Mouse (Mus musculus) lung, embryonic 15.5 days (tissue): ENCODE data around the gene Kcna2. TPM values are rescaled to one million over a fixed set of nuclear protein-coding genes. Genes with fewer than 3 reads are reported as not detected.

ENCODE experiments used
- ATAC-seq: fragments of 200-750 bp; cut with Nextera tagmentation; 2 replicates; pipeline ENCODE4 v1.8.0; 2017; ENCODE audit warnings: moderate number of reproducible peaks, borderline replicate concordance; ENCODE audit not compliant: low FRiP score, low TSS enrichment; ENCODE audit errors: extremely low read depth
- H3K27ac ChIP-seq: fragments of 300-500 bp; sonication (generic); 2 replicates; pipeline ENCODE4 v1.5.1; 2015; ENCODE audit warnings: moderate library complexity, mild to moderate bottlenecking, inconsistent platforms
- H3K27me3 ChIP-seq: fragments of 300-500 bp; sonication (generic); 2 replicates; pipeline ENCODE4 v1.6.1; 2015; ENCODE audit warnings: inconsistent platforms
- H3K36me3 ChIP-seq: fragments of 300-500 bp; sonication (generic); 2 replicates; pipeline ENCODE4 v1.6.1; 2015; ENCODE audit warnings: inconsistent platforms
- H3K4me1 ChIP-seq: fragments of 300-500 bp; sonication (generic); 2 replicates; pipeline ENCODE4 v1.6.1; 2015; ENCODE audit warnings: inconsistent platforms
- H3K4me2 ChIP-seq: fragments of 300-500 bp; sonication (generic); 2 replicates; pipeline ENCODE4 v1.6.1; 2015; ENCODE audit warnings: inconsistent platforms, mild to moderate bottlenecking, moderate library complexity
- H3K4me3 ChIP-seq: fragments of 300-500 bp; sonication (generic); 2 replicates; pipeline ENCODE4 v1.5.1; 2015; ENCODE audit warnings: mild to moderate bottlenecking, inconsistent platforms
- H3K9ac ChIP-seq: fragments of 300-500 bp; sonication (generic); 2 replicates; pipeline ENCODE4 v1.6.1; 2015; ENCODE audit warnings: inconsistent platforms
- H3K9me3 ChIP-seq: fragments of 300-500 bp; sonication (generic); 2 replicates; pipeline ENCODE4 v1.6.1; 2016; ENCODE audit warnings: inconsistent platforms
- WGBS: fragments of 180-500 bp; shearing (Covaris S2); methylation state at CpG from one replicate; pipeline ENCODE4 v1.1.7; 2015; 5-methylcytosine and 5-hydroxymethylcytosine counted together
- polyA plus RNA-seq: library from polyadenylated mRNA; unstranded; fragments of >200 nt; fragmentation: Nextera tagmentation; extraction: Ambion mirVana; gene quantifications from 2 replicates; pipeline ENCODE4 v1.2.1, GENCODE M21; 2015

The Kcna2 gene
- 0.47 and 0.61 TPM in 2 replicates for polyA plus RNA-seq

DNA sequence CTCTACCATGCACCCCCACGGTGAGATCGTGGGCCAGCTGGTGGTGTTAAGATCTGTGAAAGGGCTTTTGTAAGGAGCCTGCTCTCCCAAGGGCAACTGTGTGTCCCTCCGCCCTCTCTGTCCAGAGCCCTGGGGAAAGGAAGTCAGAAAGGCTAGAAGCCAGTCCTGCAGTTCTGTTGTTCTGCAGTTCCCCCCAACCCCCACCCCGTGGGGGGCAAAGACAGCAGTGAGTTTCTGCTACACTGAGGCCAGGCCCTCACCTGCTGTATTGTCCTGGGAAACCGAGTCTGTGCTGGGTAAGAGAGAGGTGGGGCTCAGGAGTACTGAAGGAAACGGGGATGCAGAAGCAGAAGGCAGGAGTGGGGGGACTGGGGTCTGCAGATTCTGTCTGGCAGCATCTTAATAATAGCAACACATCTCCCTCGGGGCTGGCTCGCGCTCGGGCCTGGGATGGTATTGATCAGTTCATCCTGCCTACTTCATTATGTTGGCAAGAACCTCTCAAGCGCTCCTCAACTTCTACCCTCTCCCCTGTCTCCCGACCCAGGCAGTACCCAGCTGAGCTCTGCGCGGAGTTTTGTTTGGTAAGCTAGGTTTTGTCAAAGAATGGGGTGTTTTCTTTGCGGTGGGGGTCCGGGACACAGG is at the start of gene Kcna2:
Gene Kcna2, plus strand, starts transcription at position 336 of the 645 bp plus-strand sequence.
- Histone ChIP-seq H3K9ac (peak within 1 kb of the TSS; percentile 23), H3K4me2 (peak within 1 kb of the TSS; percentile 92), H3K36me3 (no peaks in the 10 kb centered on the region), H3K9me3 (no peaks in the 10 kb centered on the region), H3K27me3 (peaks cover 50% of the 10 kb centered on the region), H3K4me1 (peaks cover 23% of the 10 kb centered on the region), H3K4me3 (peak within 1 kb of the TSS; percentile 43), H3K27ac (0 out of 2 replicates have a peak within 1 kb of the TSS, but pooled peaks have one; percentile 26)
- WGBS = 4% methylated on average over 16 of the region's 16 CpGs
- 0 out of 2 replicates have a peak, but pooled peaks have one; percentile 25 for ATAC-seq

DNA sequence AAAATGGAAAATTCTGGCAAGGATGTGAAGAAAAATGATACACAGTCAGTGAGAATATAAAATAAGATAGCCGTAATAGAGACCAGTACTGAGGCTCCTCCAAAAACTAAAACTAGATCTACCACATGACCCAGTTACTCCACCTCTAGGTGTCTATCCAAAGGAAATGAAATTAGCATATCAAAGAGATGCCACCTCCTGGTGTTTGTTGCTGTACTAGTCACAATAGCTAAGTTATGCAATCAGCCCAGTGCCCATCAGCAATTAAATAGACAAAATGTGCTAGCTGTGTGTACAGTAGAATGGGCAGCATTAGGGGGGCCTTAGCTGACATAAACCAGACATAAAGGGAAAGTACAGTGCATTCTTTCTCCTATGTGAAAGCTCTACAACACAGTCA is 39.5 kb upstream of the Kcna2 start:
- Histone ChIP-seq H3K36me3 (no peaks in the 10 kb centered on the region), H3K4me2 (no peak overlapping the region), H3K27me3 (no peaks in the 10 kb centered on the region), H3K9me3 (no peaks in the 10 kb centered on the region), H3K27ac (no peak overlapping the region), H3K4me1 (no peaks in the 10 kb centered on the region), H3K9ac (no peak overlapping the region), H3K4me3 (no peak overlapping the region)
- ATAC-seq = no peak
- WGBS = 67% methylated on average over 1 of the region's 1 CpGs

DNA sequence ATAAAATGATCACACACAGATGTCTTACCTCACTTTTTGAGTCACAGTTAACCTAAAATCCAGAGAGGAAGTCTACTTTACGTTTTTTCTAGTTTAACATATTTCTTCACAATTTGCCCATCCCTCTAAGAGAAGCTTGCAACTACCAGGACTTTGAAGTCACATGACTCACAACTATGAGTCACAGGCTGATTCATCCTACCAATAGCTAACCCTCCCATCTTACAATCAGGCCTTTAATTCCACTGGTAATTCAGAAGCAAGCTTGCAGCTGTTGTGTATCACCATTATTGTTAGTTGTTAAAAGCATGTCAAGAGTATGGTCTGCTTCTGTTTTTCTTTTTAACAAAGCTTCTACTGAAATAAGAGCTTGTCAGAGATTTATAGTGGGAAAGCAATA is 38.2 kb upstream of the Kcna2 start:
- Histone ChIP-seq H3K27ac (no peak overlapping the region), H3K9me3 (no peaks in the 10 kb centered on the region), H3K27me3 (no peaks in the 10 kb centered on the region), H3K4me3 (no peak overlapping the region), H3K4me2 (no peak overlapping the region), H3K4me1 (no peaks in the 10 kb centered on the region), H3K36me3 (no peaks in the 10 kb centered on the region), H3K9ac (no peak overlapping the region)
- no peak for ATAC-seq
- 42% methylated on average over 1 of the region's 1 CpGs for WGBS

DNA sequence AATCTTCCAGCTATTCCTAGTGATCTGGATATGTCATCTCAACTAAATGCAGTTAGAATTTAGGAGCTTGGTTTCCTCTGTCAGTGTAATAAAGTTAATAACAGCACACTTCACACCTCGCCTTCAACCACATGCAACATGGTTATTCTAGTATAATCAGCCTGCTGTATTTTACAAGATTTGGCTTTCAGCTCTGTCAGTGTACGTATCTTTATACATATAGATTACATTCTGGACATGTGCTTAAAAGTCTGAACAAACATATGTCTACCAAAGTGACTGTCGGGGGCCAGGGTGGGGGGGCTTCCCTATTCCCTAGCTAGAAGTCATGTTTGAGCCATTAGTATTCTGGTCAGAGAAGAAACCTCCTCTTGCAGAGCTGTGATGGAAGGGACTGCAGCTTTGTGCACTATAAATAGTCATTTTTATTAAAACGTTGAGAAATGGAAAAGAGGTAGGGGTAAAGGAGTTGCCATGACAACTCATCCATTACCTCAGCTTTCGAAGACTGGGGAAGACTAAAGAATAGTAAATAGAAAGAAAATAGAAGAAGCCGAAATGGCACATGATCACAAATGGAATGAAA is 35.3 kb upstream of the Kcna2 start:
- no peak for ATAC-seq
- no peaks in the 10 kb centered on the region for H3K4me1 ChIP-seq
- H3K4me2 ChIP-seq = no peak overlapping the region
- H3K9ac ChIP-seq = no peak overlapping the region
- WGBS = 62% methylated on average over 6 of the region's 6 CpGs
- H3K36me3 ChIP-seq = no peaks in the 10 kb centered on the region
- no peak overlapping the region for H3K4me3 ChIP-seq
- H3K9me3 ChIP-seq = no peaks in the 10 kb centered on the region
- H3K27me3 ChIP-seq = no peaks in the 10 kb centered on the region
- no peak overlapping the region for H3K27ac ChIP-seq

DNA sequence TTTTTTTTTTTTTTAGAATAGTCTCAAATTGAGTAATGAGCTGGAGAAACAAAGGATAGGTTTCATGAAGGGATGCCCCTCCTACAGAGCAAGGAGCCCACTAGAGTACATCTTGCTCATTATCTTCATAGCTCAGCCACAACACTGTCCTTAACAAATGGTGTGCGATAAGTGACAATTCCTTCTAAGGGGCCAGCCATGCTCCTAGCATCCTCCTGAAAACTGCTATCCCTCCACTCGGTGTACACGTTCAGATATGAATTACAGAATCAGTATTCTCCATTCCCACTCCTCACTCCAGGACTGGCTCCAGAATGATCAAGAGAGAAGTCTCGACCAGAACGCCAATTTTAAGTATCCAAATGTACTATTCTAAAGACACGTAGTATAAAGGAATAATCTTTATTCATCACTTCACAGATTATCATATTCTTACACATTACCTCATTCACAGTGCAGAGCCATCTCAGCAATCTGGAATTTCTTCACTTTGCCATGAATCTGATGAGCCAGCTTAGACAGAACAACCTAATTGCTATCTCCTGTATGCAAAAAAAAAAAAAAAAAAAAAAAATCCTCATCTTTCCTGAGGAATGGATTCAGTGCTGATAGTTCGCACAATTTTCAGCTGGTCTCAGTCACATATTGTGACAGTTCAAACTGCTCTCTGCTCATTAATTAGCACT is 34.6 kb upstream of the Kcna2 start:
- Histone ChIP-seq H3K9me3 (no peaks in the 10 kb centered on the region), H3K9ac (no peak overlapping the region), H3K36me3 (no peaks in the 10 kb centered on the region), H3K4me2 (no peak overlapping the region), H3K27me3 (no peaks in the 10 kb centered on the region), H3K4me1 (no peaks in the 10 kb centered on the region), H3K27ac (no peak overlapping the region), H3K4me3 (no peak overlapping the region)
- 71% methylated on average over 7 of the region's 7 CpGs for whole genome bisulfite sequencing
- ATAC-seq = no peak

DNA sequence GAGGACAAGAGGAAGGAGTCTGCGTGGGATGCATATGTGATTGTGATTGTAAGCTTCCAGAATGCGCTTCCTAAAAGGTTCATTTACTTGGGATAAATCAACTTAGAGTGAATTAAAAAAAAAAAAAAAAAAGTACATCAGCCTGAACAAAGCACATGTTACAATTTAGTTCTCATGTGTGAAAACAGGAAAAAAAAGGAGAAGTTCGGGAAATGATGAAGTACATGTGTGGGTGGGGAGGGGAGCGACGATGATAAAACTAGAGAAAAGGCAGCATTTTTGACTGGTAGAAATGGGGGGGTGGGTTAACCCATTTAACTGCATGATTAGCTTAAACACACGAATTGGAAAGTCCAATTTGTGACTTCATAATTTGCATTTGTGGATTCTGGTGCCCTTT is 33.7 kb upstream of the Kcna2 start:
- H3K4me1 ChIP-seq = no peaks in the 10 kb centered on the region
- H3K27ac ChIP-seq = no peak overlapping the region
- no peak overlapping the region for H3K4me3 ChIP-seq
- 72% methylated on average over 6 of the region's 6 CpGs for WGBS
- no peak overlapping the region for H3K4me2 ChIP-seq
- no peaks in the 10 kb centered on the region for H3K9me3 ChIP-seq
- no peak overlapping the region for H3K9ac ChIP-seq
- H3K27me3 ChIP-seq = no peaks in the 10 kb centered on the region
- no peak for ATAC-seq
- H3K36me3 ChIP-seq = no peaks in the 10 kb centered on the region

DNA sequence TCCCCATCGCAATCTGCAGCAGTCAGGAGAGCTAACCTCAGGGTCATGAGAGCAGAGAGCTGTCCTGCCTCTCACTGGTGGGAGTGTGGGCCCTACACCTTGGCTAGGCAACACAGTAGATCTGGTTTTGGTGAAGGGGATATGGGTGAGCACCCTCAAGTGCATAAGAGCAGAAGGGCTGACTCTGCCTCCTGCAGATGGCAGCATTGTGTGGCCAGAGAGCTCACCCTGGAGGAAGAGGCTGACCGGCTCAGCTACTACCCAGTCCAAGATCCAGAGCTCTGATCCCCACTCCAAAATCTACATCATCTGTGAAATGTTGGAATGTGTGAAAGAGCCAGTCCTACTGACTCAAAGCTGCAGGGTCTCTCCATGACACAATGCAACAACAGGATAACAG is 27.1 kb upstream of the Kcna2 start:
- Histone ChIP-seq H3K4me2 (no peak overlapping the region), H3K4me3 (no peak overlapping the region), H3K9me3 (no peaks in the 10 kb centered on the region), H3K4me1 (no peaks in the 10 kb centered on the region), H3K27ac (no peak overlapping the region), H3K27me3 (no peaks in the 10 kb centered on the region), H3K36me3 (no peaks in the 10 kb centered on the region), H3K9ac (no peak overlapping the region)
- WGBS = 56% methylated on average over 2 of the region's 2 CpGs
- ATAC-seq = no peak

DNA sequence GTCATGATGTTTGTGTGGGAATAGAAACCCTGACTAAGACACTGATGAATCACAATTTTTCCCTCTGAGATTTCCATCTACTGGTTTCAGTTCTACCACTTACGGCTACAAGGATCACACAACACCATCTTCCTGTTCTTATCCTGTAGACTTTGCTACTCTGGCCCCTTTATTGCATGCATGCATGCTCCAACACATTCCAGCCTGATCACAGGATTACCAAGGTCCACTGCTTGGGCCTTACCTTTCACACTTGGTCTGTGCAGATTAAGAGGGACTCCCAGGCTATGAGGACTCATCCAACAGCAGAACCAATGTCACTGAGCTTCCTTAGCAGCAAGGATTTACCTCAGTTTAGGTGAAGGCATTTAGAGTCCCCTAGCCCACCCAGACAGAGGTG is 25.2 kb upstream of the Kcna2 start:
- Histone ChIP-seq H3K9ac (no peak overlapping the region), H3K4me1 (no peaks in the 10 kb centered on the region), H3K36me3 (no peaks in the 10 kb centered on the region), H3K4me2 (no peak overlapping the region), H3K27ac (no peak overlapping the region), H3K4me3 (no peak overlapping the region), H3K27me3 (no peaks in the 10 kb centered on the region), H3K9me3 (no peaks in the 10 kb centered on the region)
- WGBS = 82% methylated on average over 1 of the region's 1 CpGs
- ATAC-seq = no peak

DNA sequence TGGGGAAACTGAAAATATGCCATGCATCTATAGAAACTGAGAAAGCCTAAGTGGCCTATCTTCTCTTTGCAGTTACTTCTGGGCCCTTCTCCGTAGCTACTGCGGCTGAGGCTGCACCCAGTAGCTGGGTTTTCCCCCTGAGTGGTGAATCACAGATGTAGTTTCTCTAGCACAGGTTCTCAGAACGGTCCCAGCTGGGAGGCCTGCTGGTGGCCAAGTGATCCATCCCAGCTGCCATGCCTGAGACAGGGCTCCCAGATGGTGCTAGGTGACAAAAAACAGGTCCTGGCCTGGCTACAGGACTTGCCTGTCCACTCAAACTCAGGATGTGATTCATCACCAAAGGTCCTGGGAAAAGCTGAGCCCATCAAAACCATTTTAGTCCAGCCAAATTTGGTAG is 24.3 kb upstream of the Kcna2 start:
- ATAC-seq = peak; percentile 83
- Histone ChIP-seq H3K9ac (no peak overlapping the region), H3K4me2 (no peak overlapping the region), H3K36me3 (no peaks in the 10 kb centered on the region), H3K27me3 (no peaks in the 10 kb centered on the region), H3K4me1 (no peaks in the 10 kb centered on the region), H3K9me3 (no peaks in the 10 kb centered on the region), H3K27ac (peak overlapping the region; percentile 25; the same call in 1 of the 2 replicates), H3K4me3 (no peak overlapping the region)
- WGBS = 22% methylated on average over 3 of the region's 3 CpGs

DNA sequence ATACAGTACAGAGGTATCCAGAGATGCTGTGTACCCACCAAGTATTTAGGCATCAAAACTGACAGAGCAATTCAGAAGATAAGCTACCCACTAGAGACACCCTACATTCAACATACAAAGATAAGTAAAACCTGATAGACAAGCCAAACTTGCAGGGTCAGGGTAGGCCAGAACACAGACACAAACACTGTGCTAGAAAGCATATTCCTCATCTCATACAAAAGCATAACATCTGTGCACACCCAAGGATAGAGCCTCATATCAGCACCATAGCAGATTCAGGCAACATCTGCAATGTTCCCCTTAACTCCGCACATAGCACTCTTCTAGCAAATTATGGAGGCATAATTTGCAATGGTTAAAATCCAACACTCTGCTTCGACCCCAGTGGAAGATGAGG is 23.8 kb upstream of the Kcna2 start:
- Histone ChIP-seq H3K4me1 (no peaks in the 10 kb centered on the region), H3K27me3 (no peaks in the 10 kb centered on the region), H3K4me3 (no peak overlapping the region), H3K9me3 (no peaks in the 10 kb centered on the region), H3K36me3 (no peaks in the 10 kb centered on the region), H3K9ac (no peak overlapping the region), H3K27ac (no peak overlapping the region), H3K4me2 (no peak overlapping the region)
- WGBS = 65% methylated on average over 2 of the region's 2 CpGs
- ATAC-seq = peak; percentile 36

DNA sequence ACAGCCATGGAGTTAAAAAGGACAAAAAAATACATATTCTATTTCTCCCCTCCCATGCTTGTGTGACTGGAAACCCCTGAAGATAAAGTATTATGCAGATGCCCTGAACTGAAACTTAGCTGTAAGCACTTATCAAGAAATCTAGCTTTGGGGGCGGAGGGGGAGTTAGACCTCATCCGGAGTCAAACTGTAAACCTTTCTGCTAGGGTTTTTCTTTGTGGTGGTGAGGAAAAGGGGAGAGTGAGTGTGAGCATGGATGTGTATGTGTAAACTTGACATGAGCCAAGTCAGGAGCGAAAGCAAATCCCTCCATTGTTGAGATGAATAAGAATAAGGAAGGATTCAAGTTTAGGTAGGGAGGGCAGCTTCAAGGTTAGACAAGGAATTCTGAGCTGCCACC is 20.1 kb upstream of the Kcna2 start:
- Histone ChIP-seq H3K4me3 (no peak overlapping the region), H3K9ac (no peak overlapping the region), H3K36me3 (no peaks in the 10 kb centered on the region), H3K4me1 (no peaks in the 10 kb centered on the region), H3K9me3 (no peaks in the 10 kb centered on the region), H3K27ac (no peak overlapping the region), H3K27me3 (no peaks in the 10 kb centered on the region), H3K4me2 (no peak overlapping the region)
- 67% methylated on average over 3 of the region's 3 CpGs for WGBS
- ATAC-seq = no peak

DNA sequence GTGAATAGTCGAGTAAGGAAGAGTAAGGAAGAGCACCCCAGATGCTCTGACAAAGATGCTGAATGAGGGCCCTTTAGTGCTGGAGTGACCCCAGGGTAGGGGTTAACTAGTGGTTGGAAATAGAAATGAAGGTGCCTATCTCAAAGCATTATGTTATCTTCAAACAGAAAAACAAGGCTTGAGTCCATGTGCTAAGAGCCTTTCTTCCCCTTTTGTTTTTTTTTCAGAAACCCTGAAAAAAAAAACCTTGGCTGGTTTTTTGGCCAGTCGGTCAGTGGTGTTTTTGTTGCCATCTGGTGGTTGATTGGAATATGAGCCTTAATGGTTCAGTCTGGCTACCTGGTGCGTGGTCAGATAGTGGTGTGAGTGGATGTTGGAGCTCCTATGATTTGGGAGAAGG is 19.7 kb upstream of the Kcna2 start:
- Histone ChIP-seq H3K36me3 (no peaks in the 10 kb centered on the region), H3K27ac (no peak overlapping the region), H3K9ac (no peak overlapping the region), H3K27me3 (no peaks in the 10 kb centered on the region), H3K4me2 (no peak overlapping the region), H3K4me3 (no peak overlapping the region), H3K9me3 (no peaks in the 10 kb centered on the region), H3K4me1 (no peaks in the 10 kb centered on the region)
- no peak for ATAC-seq
- WGBS = 30% methylated on average over 3 of the region's 3 CpGs
